Mouse (Mus musculus): ENCODE results near the gene Plekha6.

The Plekha6 gene

DNA sequence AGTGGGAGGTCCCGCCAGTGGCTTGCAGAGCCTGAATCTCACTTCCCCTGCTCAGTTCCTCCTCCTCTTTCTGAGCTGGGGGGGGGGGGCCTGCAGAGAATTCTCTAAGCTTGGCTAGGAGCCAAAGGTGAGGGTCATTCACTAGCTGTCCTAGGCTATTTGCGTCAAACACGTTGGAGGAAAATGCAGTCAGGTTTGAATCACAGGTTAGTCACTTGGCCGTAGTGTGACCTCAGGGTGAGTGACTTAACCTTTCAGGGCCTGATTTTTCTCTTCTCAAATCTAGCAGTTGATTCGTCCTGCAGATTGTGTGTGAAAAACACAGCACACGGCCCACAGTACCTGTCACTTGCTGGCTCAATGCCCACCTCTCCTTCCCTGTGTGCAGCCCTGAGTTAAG, 106.3 kb downstream of the Plekha6 start:
- DNase-seq (ENCODE audit: low read depth, low spot score) = no peak

GRCm38 (mm10) chr1:133274163-133274562, 110.2 kb downstream of the Plekha6 start:
- no peak for DNase-seq (ENCODE audit: low read depth, low spot score)

GRCm38 (mm10) chr1:133276983-133277382, 113.0 kb downstream of the Plekha6 start:
- DNase-seq (ENCODE audit: low read depth, low spot score) = no peak

DNA sequence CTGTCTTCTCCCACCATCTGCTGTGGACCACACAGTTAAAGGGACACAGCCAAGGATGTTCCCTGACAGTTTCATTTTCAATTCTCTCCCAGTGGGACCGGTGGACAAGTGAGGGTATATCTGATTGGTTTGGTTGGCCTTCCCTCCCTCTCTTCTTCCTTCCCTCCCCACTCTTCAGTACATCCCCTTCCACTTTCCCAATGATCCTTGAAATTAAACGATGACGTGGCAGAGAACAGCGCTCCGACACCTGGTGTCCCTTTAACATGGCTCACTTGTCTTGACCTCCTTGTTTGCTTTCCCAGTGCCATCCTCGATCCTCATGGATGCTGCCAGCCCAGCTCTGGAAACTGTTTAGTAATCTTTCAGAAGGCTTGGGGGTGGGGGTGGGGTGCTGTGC, 114.5 kb downstream of the Plekha6 start:
- DNase-seq (ENCODE audit: low read depth, low spot score) = no peak

GRCm38 (mm10) chr1:133278946-133279631, 115.1 kb downstream of the Plekha6 start:
- no peak for DNase-seq (ENCODE audit: low read depth, low spot score)

DNA sequence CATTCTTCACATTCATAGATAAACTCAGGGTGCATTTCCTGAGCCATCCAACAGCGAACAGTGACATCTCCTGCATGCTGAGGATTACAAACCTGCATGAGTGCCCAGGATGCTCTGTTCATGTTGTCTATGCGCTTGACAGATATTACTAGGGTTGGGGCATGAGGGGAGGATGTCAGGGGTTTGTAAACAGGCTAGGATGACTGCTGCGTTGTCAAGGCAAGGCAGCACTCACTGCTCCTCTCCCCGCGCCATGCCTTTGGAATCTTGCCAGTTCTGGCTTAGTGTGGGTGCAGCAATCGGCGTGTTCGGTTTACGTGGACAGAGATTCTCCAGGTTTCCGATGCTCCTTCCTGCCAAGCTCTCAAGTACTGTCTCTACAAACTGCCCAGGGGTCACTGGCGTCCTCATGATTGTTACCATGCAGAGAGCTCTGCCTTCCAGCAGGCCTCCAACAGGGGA, 115.7 kb downstream of the Plekha6 start:
- no peak for DNase-seq (ENCODE audit: low read depth, low spot score)

GRCm38 (mm10) chr1:133280537-133280936, 116.5 kb downstream of the Plekha6 start:
- DNase-seq (ENCODE audit: low read depth, low spot score) = no peak

DNA sequence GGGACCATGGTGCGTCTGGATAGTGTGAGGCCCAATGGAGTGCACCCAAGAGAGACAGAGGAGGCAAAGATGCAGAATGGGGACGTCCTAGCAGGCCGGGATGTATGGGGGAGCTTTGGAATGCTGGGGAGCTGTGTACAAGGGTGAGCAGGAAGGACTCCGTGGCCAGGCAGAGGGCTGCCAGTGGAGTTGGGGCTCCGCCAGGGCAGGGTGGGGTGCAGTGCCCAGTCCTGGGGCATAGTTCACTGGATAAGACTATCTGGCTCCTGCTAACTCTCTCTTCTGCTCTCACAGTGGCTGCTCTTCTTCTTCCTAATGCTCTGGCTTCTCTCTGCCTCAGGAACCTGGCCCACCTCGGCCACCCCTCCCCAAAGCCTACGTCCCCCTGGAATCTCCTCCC, 121.9 kb downstream of the Plekha6 start:
- no peak for DNase-seq (ENCODE audit: low read depth, low spot score)

DNA sequence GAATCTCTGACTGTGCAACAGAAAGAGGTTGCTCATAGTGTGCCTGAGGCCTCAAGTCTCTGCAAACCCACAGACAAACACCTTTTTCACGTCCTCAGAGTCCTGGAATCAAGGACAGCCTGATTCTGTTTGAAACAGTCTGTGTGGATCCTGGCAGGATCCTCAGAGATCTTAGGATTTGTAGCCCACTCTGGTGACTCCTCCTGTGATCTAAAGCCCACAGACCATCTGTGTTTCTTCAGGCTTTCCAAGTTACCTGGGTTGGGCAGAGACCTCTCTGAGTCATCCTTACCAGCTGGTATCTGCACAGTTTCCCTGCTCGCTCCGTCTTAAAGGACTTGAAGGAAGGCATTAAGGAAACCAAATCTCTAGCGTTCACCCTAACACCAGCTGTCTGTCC, 123.0 kb downstream of the Plekha6 start:
- no peak for DNase-seq (ENCODE audit: low read depth, low spot score)

DNA sequence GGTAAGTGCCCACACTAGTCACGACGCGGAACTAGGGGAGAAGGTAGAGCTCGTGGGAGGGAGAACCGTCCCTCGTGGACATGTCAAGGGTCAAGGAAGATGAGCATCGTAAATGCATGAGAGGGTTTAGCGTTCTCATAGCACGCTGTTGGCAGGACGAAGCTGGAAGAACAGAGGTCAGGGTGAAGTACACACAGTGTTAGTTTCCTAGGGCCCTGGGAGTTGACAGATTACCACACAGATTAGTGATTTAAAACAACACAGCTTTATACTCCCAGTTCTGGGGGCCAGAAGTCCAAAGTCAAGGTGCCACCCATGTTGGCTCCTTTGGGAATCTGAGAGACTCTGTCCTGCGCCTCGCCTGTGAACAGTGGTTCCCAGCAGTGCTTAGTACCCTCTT, 123.9 kb downstream of the Plekha6 start:
- no peak for DNase-seq (ENCODE audit: low read depth, low spot score)

DNA sequence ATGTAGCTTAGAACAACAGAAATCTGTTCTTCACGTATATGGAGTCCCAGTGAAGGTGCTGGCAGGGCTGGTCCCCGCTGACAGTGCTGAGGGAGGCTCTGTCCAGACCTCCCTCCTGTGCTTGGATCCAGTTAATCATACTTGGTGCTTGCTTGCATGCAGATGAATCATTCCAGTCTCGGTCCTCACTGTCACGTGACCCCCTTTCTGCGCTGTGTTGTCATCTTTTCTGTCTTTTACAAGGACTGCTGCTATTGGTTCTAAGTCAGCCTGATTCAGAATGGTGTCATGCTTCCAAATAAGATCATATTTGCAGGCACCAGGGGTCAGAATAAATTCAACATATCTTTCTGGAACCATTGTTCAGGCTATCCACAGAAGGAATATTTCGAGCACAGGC, 127.9 kb downstream of the Plekha6 start:
- no peak for DNase-seq (ENCODE audit: low read depth, low spot score)

DNA sequence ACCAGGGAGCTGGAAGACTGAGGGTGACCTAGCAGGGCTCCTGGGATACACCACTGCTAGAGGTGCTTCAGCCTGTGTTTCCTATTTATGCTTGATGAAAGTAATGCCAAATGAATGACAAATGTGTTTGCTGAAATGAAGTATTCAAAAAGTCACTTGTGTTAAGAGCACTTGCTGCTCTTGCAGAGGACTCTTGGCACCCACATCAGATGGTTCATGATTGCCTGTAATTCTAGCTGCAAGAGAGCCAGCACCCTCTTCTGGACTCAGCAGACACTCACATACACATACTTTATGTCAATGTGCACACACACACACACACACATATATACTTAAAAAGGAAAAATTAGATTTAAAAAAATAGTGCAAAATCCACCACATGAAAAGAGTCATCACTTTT, 128.6 kb downstream of the Plekha6 start:
- DNase-seq (ENCODE audit: low read depth, low spot score) = no peak

- no peak for DNase-seq (ENCODE audit: low read depth, low spot score)
Measured at GRCm38 (mm10) chr1:133296376-133296775, 132.4 kb downstream of the Plekha6 start.

GRCm38 (mm10) chr1:133298816-133299215, 134.8 kb downstream of the Plekha6 start:
- DNase-seq (ENCODE audit: low read depth, low spot score) = no peak

DNA sequence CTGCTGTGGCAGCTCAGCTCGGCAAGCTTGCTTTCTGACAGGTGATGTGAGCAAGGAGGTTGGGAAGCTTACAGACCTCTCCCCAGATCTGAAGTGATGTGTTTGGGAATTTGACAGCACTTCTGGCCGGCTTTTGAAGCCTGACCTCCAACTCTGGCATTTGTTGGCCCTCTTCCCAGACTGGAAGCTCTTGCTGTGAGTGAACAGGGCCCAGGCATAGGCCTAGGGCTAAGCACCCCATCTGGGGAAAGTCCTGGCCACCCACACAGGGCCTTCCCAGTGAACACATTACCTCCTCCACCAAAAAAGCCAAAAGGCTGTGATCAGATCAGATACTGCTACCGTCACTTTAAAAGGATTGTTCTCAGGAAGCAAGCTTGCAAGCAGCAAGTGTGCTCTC, 138.5 kb downstream of the Plekha6 start:
- DNase-seq (ENCODE audit: low read depth, low spot score) = no peak

- no peak for DNase-seq (ENCODE audit: low read depth, low spot score)
Measured at GRCm38 (mm10) chr1:133306842-133307241, 142.8 kb downstream of the Plekha6 start.

GRCm38 (mm10) chr1:133307318-133307717, 143.3 kb downstream of the Plekha6 start:
- DNase-seq (ENCODE audit: low read depth, low spot score) = peak; percentile 56

- DNase-seq (ENCODE audit: low read depth, low spot score) = no peak
Measured at GRCm38 (mm10) chr1:133309652-133310267, 145.8 kb downstream of the Plekha6 start, which contains the start of gene Golt1a. Gene Golt1a (plus strand): TSS chr1:133309800.

DNA sequence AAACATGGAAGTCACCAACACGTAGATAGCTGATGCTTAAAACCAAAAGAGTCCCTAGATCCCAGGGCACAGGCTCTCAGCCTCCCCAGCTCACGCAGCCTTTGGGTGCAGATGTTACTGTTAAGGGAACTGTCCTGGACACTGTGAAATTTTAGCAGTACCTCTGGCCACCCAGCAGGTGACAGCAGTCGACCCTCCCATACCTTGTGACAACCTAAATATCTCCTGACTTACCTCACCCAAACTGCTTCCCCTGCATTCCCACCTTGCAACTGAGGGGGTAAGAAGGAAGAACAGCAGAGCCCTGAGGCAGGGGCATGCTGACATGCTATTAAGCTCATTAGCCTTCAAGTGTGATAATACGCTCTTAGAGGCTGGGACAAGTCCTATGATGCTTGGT, 147.2 kb downstream of the Plekha6 start:
- no peak for DNase-seq (ENCODE audit: low read depth, low spot score)

- DNase-seq (ENCODE audit: low read depth, low spot score) = no peak
Measured at GRCm38 (mm10) chr1:133311946-133312345, 147.9 kb downstream of the Plekha6 start.

GRCm38 (mm10) chr1:133314364-133314763, 150.4 kb downstream of the Plekha6 start:
- no peak for DNase-seq (ENCODE audit: low read depth, low spot score)

DNA sequence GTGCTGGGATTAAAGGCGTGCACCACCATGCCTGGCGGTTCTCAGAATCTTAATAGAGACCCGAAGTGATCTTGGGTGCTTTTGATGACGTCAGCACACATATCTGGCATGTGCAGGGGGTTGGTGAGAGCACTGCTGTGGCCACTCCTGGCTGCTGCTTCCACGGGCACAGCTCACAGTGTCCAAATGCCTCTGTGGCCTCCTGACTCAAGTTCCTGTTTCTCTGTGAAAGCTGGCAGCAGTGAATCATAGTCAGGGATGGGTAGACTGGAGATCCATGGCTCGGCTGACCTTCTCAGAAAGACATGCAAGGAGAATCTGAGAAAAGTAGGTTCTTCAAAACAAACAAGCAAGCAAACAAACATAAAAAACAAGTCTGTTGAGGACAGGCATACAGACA, 151.8 kb downstream of the Plekha6 start:
- no peak for DNase-seq (ENCODE audit: low read depth, low spot score)

DNA sequence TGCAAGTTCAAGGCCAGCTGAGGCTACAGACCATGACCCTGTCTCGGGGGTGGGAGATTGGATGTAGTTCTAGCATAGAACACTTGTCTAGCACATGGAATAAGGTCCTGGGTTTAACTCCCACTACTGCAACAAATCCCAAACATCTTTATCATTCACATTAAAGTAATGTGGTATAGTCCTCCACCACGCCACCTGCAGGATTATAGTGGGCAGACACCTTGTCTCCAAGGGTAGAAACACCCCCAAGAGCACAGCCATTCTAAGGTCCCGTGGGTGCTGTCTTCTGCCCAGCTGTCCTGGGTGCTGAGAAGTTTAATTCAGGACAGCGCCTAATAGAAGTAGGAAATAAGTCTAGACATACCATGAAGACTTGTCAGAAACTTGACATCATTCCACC, 152.6 kb downstream of the Plekha6 start:
- DNase-seq (ENCODE audit: low read depth, low spot score) = no peak

All from retina, adult 2 months (tissue).